Mouse (Mus musculus): ENCODE measurements around the gene Gm43064. TPM values are rescaled to one million over a fixed set of nuclear protein-coding genes. Genes with fewer than 3 reads are reported as not detected.
"Not testable (repeated sequence)": the region's sequence is repeated elsewhere in the genome, so short reads cannot be mapped to it uniquely, and the experiment has no call there.

Gm43064 gene
- total RNA-seq, 1 experiment from 2014 or later: not detected

GRCm38 (mm10) chr3:103792566-103792965 lies 16.8 kb upstream of the Gm43064 start:
- ATAC-seq (ENCODE audit: extremely low read depth, insufficient number of reproducible peaks, low FRiP score, poor library complexity, severe bottlenecking): no peak

DNA sequence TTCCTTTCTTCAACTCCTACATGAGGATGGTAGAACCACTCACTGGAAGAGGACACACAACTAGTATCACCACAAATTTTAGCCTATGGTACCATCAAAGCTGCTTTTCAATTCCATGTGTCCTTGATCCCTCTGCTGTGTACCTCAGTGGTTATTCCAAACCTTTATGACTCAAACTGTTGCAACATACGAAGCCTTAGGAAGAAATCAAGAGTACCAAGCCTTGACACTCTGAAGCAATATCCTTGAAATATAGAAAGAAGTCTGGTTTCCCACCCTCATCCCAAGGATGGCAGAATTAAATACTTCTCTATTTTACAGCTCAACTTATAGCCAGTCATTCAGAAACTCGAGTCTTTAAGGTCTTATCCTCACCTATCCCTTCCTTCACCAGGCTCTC lies 13.0 kb upstream of the Gm43064 start:
- ATAC-seq (ENCODE audit: extremely low read depth, insufficient number of reproducible peaks, low FRiP score, poor library complexity, severe bottlenecking): no peak

DNA sequence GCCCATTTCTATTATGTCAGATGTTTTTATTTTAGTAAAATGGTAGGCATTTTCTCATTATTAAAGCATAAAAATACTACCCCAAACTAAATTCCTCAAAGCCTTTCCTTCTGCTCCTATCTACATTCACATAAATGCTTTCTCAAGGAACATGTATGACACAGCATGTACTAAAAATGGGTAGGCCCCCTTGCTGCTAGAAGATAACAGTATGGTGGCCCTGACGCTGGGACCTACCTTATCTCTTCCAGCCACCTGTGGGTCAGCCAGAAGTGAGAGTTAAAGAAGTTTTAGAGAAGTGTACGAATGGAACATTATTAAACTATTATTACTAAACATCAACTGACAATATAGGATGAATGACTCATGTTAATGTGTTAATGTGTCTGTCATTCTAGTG lies 9.9 kb upstream of the Gm43064 start:
- no peak for ATAC-seq (ENCODE audit: extremely low read depth, insufficient number of reproducible peaks, low FRiP score, poor library complexity, severe bottlenecking)

GRCm38 (mm10) chr3:103801631-103802531 lies 7.5 kb upstream of the Gm43064 start:
- ATAC-seq (ENCODE audit: extremely low read depth, insufficient number of reproducible peaks, low FRiP score, poor library complexity, severe bottlenecking): peak; percentile 67

DNA sequence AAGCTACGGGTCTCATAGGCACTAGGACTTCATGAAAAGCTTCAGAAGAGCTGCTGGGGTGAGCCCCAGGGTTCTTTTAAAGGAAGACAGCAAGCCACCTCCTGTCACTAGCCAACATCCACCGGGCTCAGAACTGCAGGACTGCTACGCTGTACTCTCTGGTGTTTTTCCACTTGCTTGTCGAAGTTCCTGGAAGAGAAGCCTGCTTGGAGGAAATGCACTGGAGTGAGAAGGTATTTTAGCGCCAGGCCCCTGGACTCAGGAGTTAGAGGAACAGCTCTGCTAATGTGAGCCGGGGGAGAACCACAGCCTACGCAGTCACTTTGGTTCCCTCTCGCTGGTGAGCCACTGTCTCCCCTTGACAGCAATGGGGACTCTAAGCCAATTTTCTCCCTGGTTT lies 6.5 kb upstream of the Gm43064 start:
- ATAC-seq (ENCODE audit: extremely low read depth, insufficient number of reproducible peaks, low FRiP score, poor library complexity, severe bottlenecking): no peak

- ATAC-seq (ENCODE audit: extremely low read depth, insufficient number of reproducible peaks, low FRiP score, poor library complexity, severe bottlenecking): no peak
Measured at GRCm38 (mm10) chr3:103805671-103806070, 3.7 kb upstream of the Gm43064 start.

- ATAC-seq (ENCODE audit: extremely low read depth, insufficient number of reproducible peaks, low FRiP score, poor library complexity, severe bottlenecking): peak; percentile 13; the same call in 1 of the 2 replicates
Measured at GRCm38 (mm10) chr3:103809799-103810150, 402 bp downstream of the Gm43064 start.

DNA sequence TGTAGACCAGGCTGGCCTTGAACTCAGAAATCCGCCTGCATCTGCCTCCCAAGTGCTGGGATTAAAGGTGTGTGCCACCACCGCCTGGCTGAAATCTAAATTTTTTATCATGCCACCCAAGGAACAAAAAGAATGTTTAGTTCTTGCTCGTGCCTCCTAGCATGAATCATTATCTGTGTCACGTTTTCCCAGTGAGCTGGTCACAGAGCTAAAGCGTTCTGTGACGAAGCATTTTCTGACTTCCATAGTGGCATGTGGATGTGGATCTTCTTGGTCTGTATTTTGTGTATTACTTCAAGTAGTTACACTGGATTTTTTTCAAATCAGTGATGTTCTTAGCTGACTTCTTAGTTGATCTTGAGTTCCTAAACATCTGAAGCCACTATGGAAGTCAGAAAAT lies 1.6 kb downstream of the Gm43064 start:
- ATAC-seq (ENCODE audit: extremely low read depth, insufficient number of reproducible peaks, low FRiP score, poor library complexity, severe bottlenecking): no peak

- no peak for ATAC-seq (ENCODE audit: extremely low read depth, insufficient number of reproducible peaks, low FRiP score, poor library complexity, severe bottlenecking)
Measured at GRCm38 (mm10) chr3:103827548-103827947, 18.2 kb downstream of the Gm43064 start.

DNA sequence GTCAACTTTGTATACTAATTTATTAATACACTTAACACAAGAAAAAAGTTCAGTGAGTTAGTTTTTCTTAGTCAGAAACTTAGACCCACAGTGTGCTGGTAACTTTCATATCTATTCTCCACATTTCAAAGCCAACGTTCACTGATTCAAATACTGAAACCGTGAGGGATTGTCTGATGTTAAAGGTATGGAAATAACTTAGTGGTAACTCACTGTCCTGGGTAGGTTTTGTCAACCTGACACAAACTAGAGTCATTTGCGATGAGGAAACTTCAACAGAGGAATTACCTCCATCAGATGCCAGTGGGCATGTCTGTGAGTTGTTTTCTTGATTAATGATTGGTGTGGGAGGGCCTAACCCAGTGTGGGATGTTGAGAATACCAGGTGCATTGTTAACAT lies 19.7 kb downstream of the Gm43064 start:
- no peak for ATAC-seq (ENCODE audit: extremely low read depth, insufficient number of reproducible peaks, low FRiP score, poor library complexity, severe bottlenecking)

DNA sequence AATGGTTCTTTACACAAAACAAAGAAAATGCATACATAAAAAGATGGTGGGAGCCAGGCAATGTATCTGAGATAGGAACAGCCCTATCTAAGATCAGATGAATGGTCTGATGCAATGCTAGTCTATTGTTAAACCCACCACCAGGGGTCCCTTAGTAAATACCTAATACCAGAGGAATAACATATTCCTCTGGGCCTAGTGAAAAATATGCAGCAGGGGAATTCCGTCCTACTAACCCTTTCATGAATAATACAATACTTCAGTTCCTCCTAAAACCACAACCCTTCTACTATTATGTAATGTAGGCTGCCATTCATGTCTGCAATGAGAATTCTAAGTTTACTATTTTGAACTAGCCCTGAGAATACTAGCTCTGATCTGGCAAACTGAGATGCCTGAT lies 21.3 kb downstream of the Gm43064 start:
- ATAC-seq (ENCODE audit: extremely low read depth, insufficient number of reproducible peaks, low FRiP score, poor library complexity, severe bottlenecking): not testable (repeated sequence)

DNA sequence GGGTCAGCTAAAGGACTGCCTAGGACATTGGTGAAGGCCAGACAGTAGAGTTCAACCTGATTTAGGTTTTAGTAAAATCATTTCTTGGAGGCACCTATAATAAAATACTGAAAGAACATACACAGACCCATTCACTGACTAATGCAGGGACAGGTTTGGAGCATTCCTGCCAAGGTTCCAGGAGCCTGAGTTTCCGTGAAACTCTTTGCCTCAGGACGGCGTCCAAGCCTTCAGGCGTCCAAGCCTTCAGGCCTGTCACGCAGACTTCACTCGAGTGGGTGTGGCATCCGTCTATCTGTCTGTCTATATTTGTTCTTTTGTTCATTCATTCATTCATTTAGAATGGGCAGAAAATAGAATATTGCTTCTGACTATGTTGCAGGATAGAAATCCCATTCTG lies 21.8 kb downstream of the Gm43064 start:
- no peak for ATAC-seq (ENCODE audit: extremely low read depth, insufficient number of reproducible peaks, low FRiP score, poor library complexity, severe bottlenecking)

DNA sequence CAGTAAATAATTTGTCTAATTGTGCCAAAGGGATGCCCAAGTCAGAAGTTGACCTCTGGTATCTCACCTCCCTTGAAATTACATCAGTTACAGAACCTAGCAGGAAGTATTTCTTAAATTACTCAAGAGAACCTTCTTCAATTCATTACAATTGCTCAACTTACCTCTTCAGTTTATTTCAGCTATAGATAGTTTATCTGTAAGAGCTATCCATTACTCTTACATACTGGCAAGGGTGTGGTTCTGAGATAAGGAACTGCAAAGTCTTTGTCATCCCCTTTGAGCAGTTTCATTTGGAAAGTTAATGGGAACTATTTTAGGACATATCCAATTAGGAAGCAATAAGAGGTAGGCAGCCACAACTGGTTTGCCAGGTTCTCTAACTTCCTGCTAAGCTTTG lies 23.1 kb downstream of the Gm43064 start, which contains the start of gene Bcl2l15:
Gene Bcl2l15 (plus strand): TSS at position 176 of the 400 bp plus-strand sequence.
- ATAC-seq (ENCODE audit: extremely low read depth, insufficient number of reproducible peaks, low FRiP score, poor library complexity, severe bottlenecking): no peak

DNA sequence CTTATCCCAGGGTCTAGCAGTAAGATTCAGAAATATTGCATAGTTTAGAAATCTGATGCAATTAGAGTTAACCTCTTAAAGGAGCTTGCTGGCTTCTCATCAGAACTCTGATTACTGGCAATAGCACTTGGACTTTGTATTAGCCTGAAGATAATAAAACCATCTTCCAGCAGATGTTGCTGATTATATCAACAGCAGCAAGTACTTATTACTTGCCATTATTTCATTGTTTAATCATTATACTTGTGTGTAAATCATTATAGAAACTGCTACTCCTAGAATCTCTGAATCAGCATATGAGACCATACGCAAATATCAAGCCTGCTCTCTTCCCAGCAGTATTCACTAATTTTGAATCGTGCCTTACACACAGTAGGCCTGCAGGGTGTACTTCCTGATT lies 24.6 kb downstream of the Gm43064 start:
- no peak for ATAC-seq (ENCODE audit: extremely low read depth, insufficient number of reproducible peaks, low FRiP score, poor library complexity, severe bottlenecking)

- no peak for ATAC-seq (ENCODE audit: extremely low read depth, insufficient number of reproducible peaks, low FRiP score, poor library complexity, severe bottlenecking)
Measured at GRCm38 (mm10) chr3:103835272-103835950, 26.0 kb downstream of the Gm43064 start.

- ATAC-seq (ENCODE audit: extremely low read depth, insufficient number of reproducible peaks, low FRiP score, poor library complexity, severe bottlenecking): peak; percentile 56; the same call in 1 of the 2 replicates
Measured at GRCm38 (mm10) chr3:103835951-103836310, 26.6 kb downstream of the Gm43064 start.

DNA sequence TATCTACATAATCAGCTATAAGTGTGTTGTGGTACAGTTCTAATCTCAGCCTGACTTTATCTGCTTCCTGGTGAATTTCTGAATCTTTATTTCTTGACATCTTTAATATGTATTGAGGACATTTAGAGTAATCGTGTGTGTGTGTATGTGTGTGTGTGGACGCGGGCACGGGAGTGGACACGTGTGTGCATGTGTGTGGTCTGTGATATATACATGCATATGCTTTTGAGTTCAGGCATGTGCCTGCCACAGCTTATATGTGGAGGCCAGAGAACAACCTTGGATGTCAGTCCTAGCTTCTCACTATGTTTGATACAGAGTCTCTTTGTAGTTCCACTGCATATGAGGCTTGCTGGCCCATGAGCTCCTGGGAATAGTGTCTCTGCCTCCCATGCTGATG lies 27.1 kb downstream of the Gm43064 start:
- no peak for ATAC-seq (ENCODE audit: extremely low read depth, insufficient number of reproducible peaks, low FRiP score, poor library complexity, severe bottlenecking)

- no peak for ATAC-seq (ENCODE audit: extremely low read depth, insufficient number of reproducible peaks, low FRiP score, poor library complexity, severe bottlenecking)
Measured at GRCm38 (mm10) chr3:103839711-103840110, 30.3 kb downstream of the Gm43064 start.

GRCm38 (mm10) chr3:103840195-103840594 lies 30.8 kb downstream of the Gm43064 start:
- ATAC-seq (ENCODE audit: extremely low read depth, insufficient number of reproducible peaks, low FRiP score, poor library complexity, severe bottlenecking): not testable (repeated sequence)

DNA sequence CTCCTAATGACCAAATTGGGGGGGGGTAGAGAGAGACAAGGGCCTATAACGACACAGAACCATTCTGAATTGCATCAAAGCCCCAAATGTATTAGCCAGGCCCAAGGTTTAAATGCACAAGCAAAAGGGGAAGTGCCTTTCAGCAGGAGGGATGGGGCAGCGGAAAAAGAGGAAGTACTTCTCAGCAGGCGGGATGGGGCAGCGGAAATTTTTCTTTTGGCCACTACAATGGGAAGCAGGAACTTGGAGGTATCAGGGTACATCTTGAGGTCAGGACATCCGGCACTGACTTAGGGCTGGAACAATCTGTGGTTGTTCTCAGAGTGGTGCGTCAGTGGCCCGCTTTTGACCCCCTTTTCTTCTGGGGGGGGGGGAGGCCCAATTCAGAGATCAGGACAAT lies 31.6 kb downstream of the Gm43064 start:
- ATAC-seq (ENCODE audit: extremely low read depth, insufficient number of reproducible peaks, low FRiP score, poor library complexity, severe bottlenecking): not testable (repeated sequence)

Measured in neutrophil, adult 5-6 weeks (primary cell).